In the genomic region with DNA sequence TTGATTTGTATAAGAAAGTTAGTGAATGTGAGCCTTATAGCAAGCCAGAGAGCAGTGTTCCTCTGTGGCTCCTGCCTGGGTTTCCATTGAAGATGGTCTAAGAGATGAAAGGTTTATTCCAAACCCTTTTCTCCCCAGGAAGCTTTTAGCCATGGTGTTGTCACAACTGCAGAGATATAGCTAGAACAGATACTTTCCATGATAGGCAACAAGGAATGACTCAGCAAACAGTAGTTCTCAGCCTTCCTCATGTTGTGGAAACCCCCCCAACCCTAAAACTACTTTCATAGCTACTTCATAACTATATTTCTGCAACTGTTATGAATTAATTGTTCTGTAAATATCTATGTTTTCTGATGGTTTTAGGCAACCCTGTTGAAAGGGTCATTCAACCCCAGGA, we compare ENCODE assay signal across 22 mouse cellular contexts. TPM values are rescaled to one million over a fixed set of nuclear protein-coding genes. Genes with fewer than 3 reads are reported as not detected.
A peak's percentile ranks its signal among the peaks of the same experiment; 100 is the strongest.
DNase-seq lines count a peak whose midpoint lies in the region; ATAC-seq and TF ChIP-seq lines count a peak whose summit lies in the region.
"Had no signal": no experiment of that assay in that cellular context is flagged by ENCODE, and none has a peak within 500 bp of the region (broad histone marks: within the 10 kb centered on the region; RNA-seq: fewer than 3 reads in every experiment).

No protein-coding gene starts in this region.

- 0 out of 2 replicates have a peak, but pooled peaks cover 2% of the 10 kb centered on the region for H3K9me3 ChIP-seq in intestine, embryonic 14.5 days (ENCODE audit: control insufficient read depth, low read length)
- H3K9me3 ChIP-seq in intestine, postnatal 0 days (ENCODE audit: control insufficient read depth) = no peaks in the 10 kb centered on the region
- H3K9me3 ChIP-seq: embryonic facial prominence, embryonic 10.5 days; embryonic facial prominence, embryonic 12.5 days; forebrain, embryonic 13.5 days; forebrain, embryonic 15.5 days; G1E had no signal

- H3K4me1 ChIP-seq in intestine, embryonic 14.5 days (replicated peaks; ENCODE audit: control insufficient read depth, insufficient read depth, low read length) = 0 out of 2 replicates have a peak, but pooled peaks cover 4% of the 10 kb centered on the region
- no peaks in the 10 kb centered on the region for H3K4me1 ChIP-seq in intestine, postnatal 0 days (replicated peaks; ENCODE audit: control insufficient read depth, insufficient read depth, low read length)
- H3K4me1 ChIP-seq in heart, adult 2 months (ENCODE audit: control insufficient read depth, insufficient read depth, low read length) = no peaks in the 10 kb centered on the region
- H3K4me1 ChIP-seq: forebrain, embryonic 13.5 days; forebrain, embryonic 15.5 days had no signal

- no peaks in the 10 kb centered on the region for H3K36me3 ChIP-seq in intestine, embryonic 14.5 days (ENCODE audit: control insufficient read depth, insufficient read depth, low read length)
- no peaks in the 10 kb centered on the region for H3K36me3 ChIP-seq in intestine, postnatal 0 days (ENCODE audit: control insufficient read depth, insufficient read depth)
- H3K36me3 ChIP-seq in heart, adult 2 months (ENCODE audit: control insufficient read depth, insufficient read depth, low read length) = no peaks in the 10 kb centered on the region
- H3K36me3 ChIP-seq: embryonic facial prominence, embryonic 10.5 days; embryonic facial prominence, embryonic 12.5 days; forebrain, embryonic 15.5 days; G1E had no signal

- DNase-seq in intestine, embryonic 14.5 days (ENCODE audit: low spot score) = peak; percentile 29
- no peak for DNase-seq in heart, adult 2 months
- DNase-seq: adrenal gland, adult 8-10 months; adrenal gland, postnatal 14 days; adrenal gland, postnatal 36 days; cerebellum, adult 11 months; cerebellum, adult 18-20 months; cerebellum, adult 8-10 months; cerebellum, adult 9-11 months; cerebellum, postnatal 14 days; cerebellum, postnatal 36 days; forebrain, postnatal 0 days had no signal

- H3K4me3 ChIP-seq in intestine, embryonic 14.5 days (ENCODE audit: low read depth, low read length) = no peak overlapping the region
- no peak overlapping the region for H3K4me3 ChIP-seq in intestine, postnatal 0 days (ENCODE audit: low read depth, low read length)
- no peak overlapping the region for H3K4me3 ChIP-seq in heart, adult 2 months
- H3K4me3 ChIP-seq: embryonic facial prominence, embryonic 10.5 days; embryonic facial prominence, embryonic 12.5 days; forebrain, embryonic 13.5 days; forebrain, embryonic 15.5 days had no signal

- H3K79me2 ChIP-seq in heart, adult 2 months (replicated peaks; ENCODE audit: control insufficient read depth, insufficient read depth, low read length) = no peaks in the 10 kb centered on the region

- H3K27ac ChIP-seq in intestine, embryonic 14.5 days (ENCODE audit: low read depth) = no peak overlapping the region
- no peak overlapping the region for H3K27ac ChIP-seq in intestine, postnatal 0 days (ENCODE audit: low read depth, low read length)
- H3K27ac ChIP-seq in heart, adult 2 months = no peak overlapping the region
- H3K27ac ChIP-seq: embryonic facial prominence, embryonic 10.5 days; embryonic facial prominence, embryonic 12.5 days; forebrain, embryonic 13.5 days; forebrain, embryonic 15.5 days had no signal

- no peak for ATAC-seq in intestine, embryonic 14.5 days (replicated peaks; ENCODE audit: low FRiP score, low TSS enrichment, low read depth)
- no peak for ATAC-seq in intestine, postnatal 0 days
- ATAC-seq in common myeloid progenitor, adult 5-6 weeks (replicated peaks; ENCODE audit: low read depth, poor library complexity, severe bottlenecking) = 0 out of 2 replicates have a peak, but pooled peaks have one; percentile 50
- ATAC-seq in cerebellum, adult (ENCODE audit: insufficient number of reproducible peaks, low FRiP score, low TSS enrichment) = no peak
- ATAC-seq: activated CD4-positive, CD25-positive, alpha-beta regulatory T cell, adult 4 months; forebrain, embryonic 13.5 days; forebrain, embryonic 15.5 days; forebrain, postnatal 0 days; Patski had no signal

- no peak overlapping the region for H3K9ac ChIP-seq in intestine, embryonic 14.5 days (ENCODE audit: low read length)
- no peak overlapping the region for H3K9ac ChIP-seq in intestine, postnatal 0 days (ENCODE audit: low read depth, low read length)
- no peak overlapping the region for H3K9ac ChIP-seq in heart, adult 2 months (ENCODE audit: low read depth, low read length)
- H3K9ac ChIP-seq: embryonic facial prominence, embryonic 12.5 days; forebrain, embryonic 13.5 days; forebrain, embryonic 15.5 days; forebrain, postnatal 0 days had no signal

- H3K4me2 ChIP-seq in intestine, embryonic 14.5 days (ENCODE audit: low read length) = no peak overlapping the region
- no peak overlapping the region for H3K4me2 ChIP-seq in intestine, postnatal 0 days (replicated peaks; ENCODE audit: low read depth)
- H3K4me2 ChIP-seq: embryonic facial prominence, embryonic 12.5 days; forebrain, embryonic 13.5 days; forebrain, embryonic 15.5 days had no signal

- no peak for TF ChIP-seq POLR2A in heart, adult 2 months (IDR thresholded peaks at IDR 0.05; ENCODE audit: insufficient read depth, low read depth, low read length)

- TF ChIP-seq CTCF in intestine, postnatal 0 days (IDR thresholded peaks at IDR 0.05; ENCODE audit: low read depth) = no peak
- no peak for TF ChIP-seq CTCF in heart, adult 2 months (IDR thresholded peaks at IDR 0.05)

- no peak for TF ChIP-seq EP300 in heart, adult 2 months (IDR thresholded peaks at IDR 0.05; ENCODE audit: insufficient read depth, low read depth, low read length)

- no peaks in the 10 kb centered on the region for H3K27me3 ChIP-seq in intestine, embryonic 14.5 days (replicated peaks; ENCODE audit: control insufficient read depth, insufficient read depth, low read length)
- no peaks in the 10 kb centered on the region for H3K27me3 ChIP-seq in intestine, postnatal 0 days (replicated peaks; ENCODE audit: control insufficient read depth, insufficient read depth, low read length)
- H3K27me3 ChIP-seq in heart, adult 2 months (ENCODE audit: control insufficient read depth, insufficient read depth, low read length) = no peaks in the 10 kb centered on the region
- H3K27me3 ChIP-seq: embryonic facial prominence, embryonic 12.5 days; forebrain, embryonic 13.5 days; forebrain, embryonic 15.5 days; Patski had no signal

- intact Hi-C loops in heart, adult 2 months (cut with DNase I) = no loop called here

RNA-seq across cellular contexts. Expression of gene Ercc6l2, which starts 53.5 kb away (rescaled TPM):
- polyA plus RNA-seq in intestine, embryonic 14.5 days (2014; fragmentation: Nextera tagmentation; extraction: Ambion mirVana) = 25.8 and 31.0 TPM in 2 replicates
- 6.2 and 8.3 TPM in 2 replicates for polyA plus RNA-seq in intestine, postnatal 0 days (2015; fragmentation: Nextera tagmentation; extraction: Ambion mirVana)
- 43.7 and 45.4 TPM in 2 replicates for total RNA-seq in common myeloid progenitor, adult 5-6 weeks (2017)
- total RNA-seq in heart, adult 2 months (2021) = 1 to 10 TPM; 8.1 to 9.8 TPM
- polyA plus RNA-seq in heart, adult 2 months (2012; rRNA removed) = 2.1 and 5.3 TPM in 2 replicates
